Mouse (Mus musculus) kidney, adult 2 months (tissue): Measurements from ENCODE around the gene Gnpat. TPM values are rescaled to one million over a fixed set of nuclear protein-coding genes. Genes with fewer than 3 reads are reported as not detected.

ENCODE experiments used
- DNase-seq: peaks from one replicate; pipeline ENCODE4 v3.0.0; 2021
- H3K27ac ChIP-seq: fragments of 200-500 bp; 2 replicates; pipeline ENCODE4 v1.5.1; 2012; ENCODE audit warnings: low read depth, low read length, control low read depth, inconsistent platforms; ENCODE audit not compliant: insufficient read depth
- H3K27me3 ChIP-seq: fragments of 200-500 bp; replicated peaks from 2 replicates; pipeline ENCODE4 v1.6.1; 2012; ENCODE audit warnings: mild to moderate bottlenecking, moderate library complexity, low read length, inconsistent platforms; ENCODE audit not compliant: control insufficient read depth, insufficient read depth
- H3K36me3 ChIP-seq: fragments of 200-500 bp; 2 replicates; pipeline ENCODE4 v1.6.1; 2012; ENCODE audit warnings: mild to moderate bottlenecking, moderate library complexity, low read length, inconsistent platforms; ENCODE audit not compliant: control insufficient read depth, insufficient read depth
- H3K4me1 ChIP-seq: fragments of 200-500 bp; 2 replicates; pipeline ENCODE4 v1.6.1; 2011; ENCODE audit warnings: low read length; ENCODE audit not compliant: control insufficient read depth, insufficient read depth
- H3K4me3 ChIP-seq: fragments of 200-500 bp; 2 replicates; pipeline ENCODE4 v1.5.1; 2011; ENCODE audit warnings: mild to moderate bottlenecking, low read depth, low read length, control low read depth; ENCODE audit not compliant: insufficient read depth
- CTCF ChIP-seq: fragments of 200-500 bp; conservative IDR thresholded peaks from 2 replicates; pipeline ENCODE4 v1.5.1; 2011; ENCODE audit warnings: low read depth, mild to moderate bottlenecking, control low read depth, low read length, moderate library complexity, mixed read lengths; ENCODE audit not compliant: insufficient read depth, insufficient read length
- POLR2A ChIP-seq: fragments of 200-500 bp; IDR thresholded peaks from one replicate; pipeline ENCODE4 v1.6.1; 2011; ENCODE audit warnings: low read depth, low read length, control low read depth
- WGBS: fragments of 180-500 bp; shearing (Covaris S2); methylation state at CpG from one replicate; pipeline ENCODE4 v1.1.7; 2018; 5-methylcytosine and 5-hydroxymethylcytosine counted together
- polyA plus RNA-seq: library from polyadenylated mRNA; depleted of rRNA; stranded (reverse); fragments of >200 nt; gene quantifications from 2 replicates; pipeline ENCODE4 v1.2.3, GENCODE M21; 2012

Gene Gnpat
- polyA plus RNA-seq, 1 experiment: 72.9 TPM

DNA sequence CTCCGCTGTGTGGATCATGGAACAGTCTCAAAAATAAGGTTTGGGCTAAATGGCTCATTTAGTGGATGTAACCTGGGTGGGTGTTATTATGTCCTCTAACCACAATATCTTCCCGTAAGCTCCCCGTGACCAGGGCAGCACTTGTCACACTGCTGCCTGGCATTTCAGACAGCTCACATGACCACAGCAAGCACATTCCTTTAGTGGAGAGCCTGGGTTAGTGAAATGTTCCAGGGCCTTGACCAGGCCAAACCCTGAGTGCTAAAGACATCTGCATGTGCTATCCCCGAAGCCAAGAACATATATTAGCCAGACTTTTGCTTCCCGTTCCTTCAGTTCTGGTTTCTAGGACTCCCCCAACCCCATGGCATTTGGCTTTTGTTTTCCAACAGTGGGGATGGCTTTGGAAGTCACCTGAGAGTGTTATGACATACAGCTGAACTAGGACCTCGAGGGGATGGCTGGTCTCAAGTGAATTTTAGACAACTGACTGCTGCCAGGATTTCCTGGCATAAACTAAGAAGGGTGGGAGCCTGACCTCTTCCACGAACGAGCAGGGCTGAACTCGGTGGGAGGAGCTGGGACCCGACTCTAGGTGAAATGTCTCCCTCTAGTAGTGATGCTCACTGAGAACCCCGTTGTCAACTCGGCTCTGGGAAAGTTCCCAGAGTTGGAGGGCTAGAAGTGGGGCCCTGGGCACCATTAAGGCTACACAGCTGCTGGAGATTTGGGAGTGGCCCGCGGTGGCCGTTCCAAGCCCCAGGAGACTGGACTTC is 29.2 kb upstream of the Gnpat start:
- no peak overlapping the region for H3K4me3 ChIP-seq
- no peaks in the 10 kb centered on the region for H3K27me3 ChIP-seq
- 0 out of 2 replicates have a peak, but pooled peaks cover 2% of the 10 kb centered on the region for H3K4me1 ChIP-seq
- no peak overlapping the region for H3K27ac ChIP-seq
- 21% methylated on average over 15 of the region's 15 CpGs for WGBS
- DNase-seq: no peak
- H3K36me3 ChIP-seq: no peaks in the 10 kb centered on the region
- TF ChIP-seq CTCF (no peak), POLR2A (no peak)

- no peak for TF ChIP-seq POLR2A
- Histone ChIP-seq H3K36me3 (no peaks in the 10 kb centered on the region; the same call in none of the 2 replicates), H3K4me1 (0 out of 2 replicates have a peak, but pooled peaks cover 2% of the 10 kb centered on the region), H3K4me3 (no peak overlapping the region), H3K27me3 (no peaks in the 10 kb centered on the region), H3K27ac (no peak overlapping the region)
- DNase-seq: no peak
Measured at GRCm38 (mm10) chr8:124835848-124836247, 27.0 kb upstream of the Gnpat start.

GRCm38 (mm10) chr8:124836273-124836672 is 26.6 kb upstream of the Gnpat start:
- Histone ChIP-seq H3K4me1 (0 out of 2 replicates have a peak, but pooled peaks cover 2% of the 10 kb centered on the region), H3K36me3 (no peaks in the 10 kb centered on the region; the same call in none of the 2 replicates), H3K27me3 (no peaks in the 10 kb centered on the region), H3K27ac (no peak overlapping the region), H3K4me3 (no peak overlapping the region)
- DNase-seq: no peak
- no peak for TF ChIP-seq CTCF
- no peak for TF ChIP-seq POLR2A
- WGBS: 89% methylated on average over 7 of the region's 7 CpGs

DNA sequence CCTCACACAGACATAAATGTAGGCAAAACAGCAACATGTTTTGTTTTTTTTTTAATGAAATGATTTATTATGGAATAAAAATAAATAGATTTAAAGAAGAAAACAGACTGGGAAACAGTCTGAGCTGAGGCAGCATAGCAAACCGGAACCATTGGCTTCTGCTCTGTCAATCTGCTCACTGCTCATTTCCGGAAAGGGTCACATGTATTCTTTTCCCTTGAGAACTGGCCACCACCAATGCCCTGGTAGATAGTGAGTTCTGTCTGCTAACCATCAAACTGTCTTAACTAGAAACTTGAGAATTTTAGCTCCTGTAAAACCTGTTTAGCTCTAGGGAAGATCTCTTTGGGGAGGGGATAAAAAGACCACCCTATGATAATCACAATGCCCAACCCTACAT is 25.9 kb upstream of the Gnpat start:
- H3K4me3 ChIP-seq: no peak overlapping the region
- 0 out of 2 replicates have a peak, but pooled peaks cover 2% of the 10 kb centered on the region for H3K4me1 ChIP-seq
- no peak for TF ChIP-seq POLR2A
- TF ChIP-seq CTCF: no peak
- H3K36me3 ChIP-seq: no peaks in the 10 kb centered on the region; the same call in none of the 2 replicates
- H3K27ac ChIP-seq: no peak overlapping the region
- H3K27me3 ChIP-seq: no peaks in the 10 kb centered on the region
- DNase-seq: no peak
- 74% methylated on average over 2 of the region's 2 CpGs for WGBS

- Histone ChIP-seq H3K27me3 (no peaks in the 10 kb centered on the region), H3K4me3 (no peak overlapping the region), H3K27ac (no peak overlapping the region), H3K36me3 (no peaks in the 10 kb centered on the region; the same call in none of the 2 replicates), H3K4me1 (0 out of 2 replicates have a peak, but pooled peaks cover 2% of the 10 kb centered on the region)
- TF ChIP-seq POLR2A (no peak), CTCF (no peak)
- 74% methylated on average over 2 of the region's 2 CpGs for WGBS
- DNase-seq: no peak
Measured at GRCm38 (mm10) chr8:124837956-124838355, 24.9 kb upstream of the Gnpat start.

DNA sequence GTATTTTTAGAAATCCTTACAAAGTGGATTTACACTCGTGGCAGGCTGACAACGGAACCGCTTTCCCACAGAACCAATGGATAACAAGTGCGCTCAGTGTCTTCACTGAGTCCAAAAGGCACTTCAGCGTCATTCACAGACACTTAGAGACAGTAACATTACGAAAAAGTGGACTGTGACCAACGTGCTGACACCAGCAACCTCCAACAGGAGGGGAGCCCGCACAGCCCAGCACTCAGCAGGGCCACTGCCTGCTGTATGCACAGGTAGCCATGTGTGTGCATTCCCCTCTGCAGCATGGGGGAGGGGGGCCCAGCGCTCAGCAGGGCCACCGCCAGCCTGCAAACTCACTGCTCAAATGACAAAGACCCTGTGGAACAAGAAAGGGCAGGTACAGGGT is 23.5 kb upstream of the Gnpat start:
- 79% methylated on average over 10 of the region's 10 CpGs for WGBS
- no peaks in the 10 kb centered on the region for H3K27me3 ChIP-seq

GRCm38 (mm10) chr8:124840900-124841299 is 21.9 kb upstream of the Gnpat start:
- WGBS: 88% methylated on average over 7 of the region's 7 CpGs
- no peaks in the 10 kb centered on the region for H3K27me3 ChIP-seq
- H3K4me3 ChIP-seq: no peak overlapping the region
- no peak overlapping the region for H3K27ac ChIP-seq
- no peaks in the 10 kb centered on the region; the same call in none of the 2 replicates for H3K36me3 ChIP-seq
- TF ChIP-seq CTCF: no peak
- H3K4me1 ChIP-seq: no peaks in the 10 kb centered on the region
- no peak for DNase-seq

More for the DNA sequence above, 23.5 kb upstream of the Gnpat start:
- Histone ChIP-seq H3K36me3 (no peaks in the 10 kb centered on the region; the same call in none of the 2 replicates), H3K4me1 (no peaks in the 10 kb centered on the region), H3K27ac (no peak overlapping the region), H3K4me3 (no peak overlapping the region)
- DNase-seq: peak; percentile 59
- TF ChIP-seq POLR2A (no peak), CTCF (no peak)
